ENCODE assay signal across 25 mouse cellular contexts in genomic region chr5:74777381-74778075, GRCm38 (mm10).
DNase-seq lines count a peak whose midpoint lies in the region; ATAC-seq and TF ChIP-seq lines count a peak whose summit lies in the region.
"Had no signal": no experiment of that assay in that cellular context is flagged by ENCODE, and none has a peak within 500 bp of the region (broad histone marks: within the 10 kb centered on the region; RNA-seq: fewer than 3 reads in every experiment).

No protein-coding gene starts in this region.

- ATAC-seq in heart, embryonic 13.5 days (ENCODE audit: extremely low read depth, insufficient number of reproducible peaks, low FRiP score, low TSS enrichment): no peak
- 0 out of 2 replicates have a peak, but pooled peaks have one; percentile 41 for ATAC-seq in lung, embryonic 14.5 days (ENCODE audit: insufficient read depth)
- ATAC-seq: inflammation-experienced regulatory T-cells, adult 6 months; midbrain, embryonic 13.5 days had no signal

- H3K9ac ChIP-seq in heart, embryonic 13.5 days: no peak overlapping the region
- no peak overlapping the region for H3K9ac ChIP-seq in lung, embryonic 14.5 days
- H3K9ac ChIP-seq: forebrain, embryonic 12.5 days; hindbrain, embryonic 13.5 days; liver, embryonic 13.5 days; midbrain, embryonic 13.5 days had no signal

- H3K4me3 ChIP-seq in heart, embryonic 13.5 days: no peak overlapping the region
- no peak overlapping the region for H3K4me3 ChIP-seq in lung, embryonic 14.5 days (ENCODE audit: low read depth, low read length)
- H3K4me3 ChIP-seq: embryonic facial prominence, embryonic 10.5 days; forebrain, embryonic 12.5 days; heart, adult 2 months; hindbrain, embryonic 13.5 days; left cerebral cortex, adult 2 months; liver, embryonic 13.5 days; megakaryocyte, embryonic 14.5 days; midbrain, embryonic 13.5 days had no signal

- WGBS in heart, embryonic 13.5 days: 35% methylated on average over 10 of the region's 10 CpGs
- WGBS in lung, embryonic 14.5 days: 46% methylated on average over 10 of the region's 10 CpGs

- no peak overlapping the region for H3K4me2 ChIP-seq in heart, embryonic 13.5 days
- no peak overlapping the region for H3K4me2 ChIP-seq in lung, embryonic 14.5 days
- H3K4me2 ChIP-seq: forebrain, embryonic 12.5 days; hindbrain, embryonic 13.5 days; liver, embryonic 13.5 days; midbrain, embryonic 13.5 days had no signal

- peaks cover 15% of the 10 kb centered on the region for H3K4me1 ChIP-seq in heart, embryonic 13.5 days
- no peaks in the 10 kb centered on the region for H3K4me1 ChIP-seq in lung, embryonic 14.5 days (ENCODE audit: insufficient read depth)
- H3K4me1 ChIP-seq: hindbrain, embryonic 13.5 days; liver, embryonic 13.5 days; megakaryocyte, embryonic 14.5 days had no signal

- TF ChIP-seq CTCF in lung, embryonic 14.5 days (IDR thresholded peaks at IDR 0.05; ENCODE audit: low read depth): no peak

- H3K36me3 ChIP-seq in heart, embryonic 13.5 days: no peaks in the 10 kb centered on the region
- no peaks in the 10 kb centered on the region for H3K36me3 ChIP-seq in lung, embryonic 14.5 days (ENCODE audit: insufficient read depth)
- H3K36me3 ChIP-seq: embryonic facial prominence, embryonic 10.5 days; forebrain, embryonic 12.5 days; hindbrain, embryonic 13.5 days; liver, embryonic 13.5 days; midbrain, embryonic 13.5 days had no signal

- no peaks in the 10 kb centered on the region for H3K9me3 ChIP-seq in heart, embryonic 13.5 days
- no peaks in the 10 kb centered on the region for H3K9me3 ChIP-seq in lung, embryonic 14.5 days (ENCODE audit: low read depth, low read length)
- H3K9me3 ChIP-seq: embryonic facial prominence, embryonic 10.5 days; forebrain, embryonic 12.5 days; hindbrain, embryonic 13.5 days; liver, embryonic 13.5 days; megakaryocyte, embryonic 14.5 days; midbrain, embryonic 13.5 days had no signal

- intact Hi-C loops in heart, postnatal 36 days (cut with DNase I): no loop called here

- peak overlapping the region; percentile 65 for H3K27ac ChIP-seq in heart, embryonic 13.5 days (replicated peaks)
- H3K27ac ChIP-seq in lung, embryonic 14.5 days (ENCODE audit: low read depth): no peak overlapping the region
- H3K27ac ChIP-seq: embryonic facial prominence, embryonic 10.5 days; forebrain, embryonic 12.5 days; heart, adult 2 months; hindbrain, embryonic 13.5 days; left cerebral cortex, adult 2 months; liver, embryonic 13.5 days; midbrain, embryonic 13.5 days had no signal

- peaks cover 2% of the 10 kb centered on the region; the same call in 1 of the 2 replicates for H3K27me3 ChIP-seq in heart, embryonic 13.5 days (replicated peaks)
- H3K27me3 ChIP-seq in lung, embryonic 14.5 days (ENCODE audit: insufficient read depth, low read length): no peaks in the 10 kb centered on the region
- H3K27me3 ChIP-seq: forebrain, embryonic 12.5 days; hindbrain, embryonic 13.5 days; liver, embryonic 13.5 days; megakaryocyte, embryonic 14.5 days; midbrain, embryonic 13.5 days had no signal

- no peak for DNase-seq in heart, postnatal 36 days
- no peak for DNase-seq in lung, embryonic 14.5 days
- DNase-seq in lung, postnatal 14 days: no peak
- DNase-seq in adrenal gland, postnatal 25 days: peak; percentile 26
- DNase-seq in ovary, postnatal 36 days (ENCODE audit: low spot score): no peak
- no peak for DNase-seq in T-cell, adult 2 months (ENCODE audit: low spot score)
- DNase-seq: B cell, adult 2 months; cerebellum, adult 11 months; cerebellum, adult 9-11 months; gastrocnemius, postnatal 36 days; heart, adult 2 months; kidney, adult 18-20 months; kidney, postnatal 4 days; liver, embryonic 13.5 days; lung, adult 2 months; lung, postnatal 36 days; thymus, postnatal 14 days had no signal
